Mouse (Mus musculus): Measurements from ENCODE around the gene 2410002F23Rik.
"Not testable (repeated sequence)": the region's sequence is repeated elsewhere in the genome, so short reads cannot be mapped to it uniquely, and the experiment has no call there.

DNA sequence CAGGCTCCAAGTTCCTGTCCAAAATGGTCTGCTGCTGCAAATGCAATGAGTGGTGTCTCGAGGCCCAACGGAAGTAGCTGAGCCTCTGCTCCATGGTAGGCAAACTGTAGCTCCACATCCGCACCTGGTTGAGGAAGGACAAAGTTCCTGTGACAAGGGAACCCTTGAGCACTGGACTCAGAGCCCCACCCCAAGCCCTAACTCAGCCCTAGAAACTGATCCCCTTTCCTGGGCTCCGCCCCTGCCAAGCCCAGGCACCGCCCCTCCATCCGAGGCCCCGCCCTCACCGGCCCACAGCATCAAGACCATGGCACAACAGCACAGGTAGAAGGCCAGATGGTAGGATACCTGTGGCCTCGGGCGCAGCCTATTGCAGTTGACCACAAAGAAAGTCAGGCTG is 24.9 kb upstream of the 2410002F23Rik start:
- not testable (repeated sequence) for TF ChIP-seq CTCF (IDR thresholded peaks at IDR 0.05; ENCODE audit: extremely low read depth, insufficient read depth, insufficient read length, insufficient replicate concordance); POLR2A (IDR thresholded peaks at IDR 0.05; ENCODE audit: low read depth, low read length)

Measured in spleen, adult 2 months (tissue).